Mouse (Mus musculus) heart, embryonic 11.5 days (tissue): Measurements from ENCODE around the gene Tsen54. TPM values are rescaled to one million over a fixed set of nuclear protein-coding genes. Genes with fewer than 3 reads are reported as not detected.

Source experiments
- ATAC-seq: fragments of 200-750 bp; cut with Nextera tagmentation; replicated peaks from 2 replicates; pipeline ENCODE4 v1.8.0; 2017; ENCODE audit warnings: moderate library complexity; ENCODE audit not compliant: insufficient number of reproducible peaks, low FRiP score, low TSS enrichment
- H3K27ac ChIP-seq: fragments of 300-500 bp; sonication (generic); 2 replicates; pipeline ENCODE4 v1.5.1; 2014; ENCODE audit warnings: mild to moderate bottlenecking, low read depth, low read length
- H3K27me3 ChIP-seq: fragments of 300-500 bp; sonication (generic); 2 replicates; pipeline ENCODE4 v1.6.1; 2014; ENCODE audit warnings: mild to moderate bottlenecking, low read length, mixed read lengths; ENCODE audit not compliant: control insufficient read depth, insufficient read depth
- H3K36me3 ChIP-seq: fragments of 300-500 bp; sonication (generic); 2 replicates; pipeline ENCODE4 v1.6.1; 2014; ENCODE audit warnings: mild to moderate bottlenecking, low read length, moderate library complexity, mixed read lengths; ENCODE audit not compliant: control insufficient read depth, insufficient read depth
- H3K4me1 ChIP-seq: fragments of 300-500 bp; sonication (generic); 2 replicates; pipeline ENCODE4 v1.6.1; 2014; ENCODE audit warnings: low read length; ENCODE audit not compliant: control insufficient read depth, insufficient read depth
- H3K4me2 ChIP-seq: fragments of 300-500 bp; sonication (generic); 2 replicates; pipeline ENCODE4 v1.6.1; 2014; ENCODE audit warnings: mild to moderate bottlenecking, moderate library complexity
- H3K4me3 ChIP-seq: fragments of 300-500 bp; sonication (generic); 2 replicates; pipeline ENCODE4 v1.5.1; 2014; ENCODE audit warnings: low read depth, low read length
- H3K9ac ChIP-seq: fragments of 300-500 bp; sonication (generic); 2 replicates; pipeline ENCODE4 v1.6.1; 2014; ENCODE audit warnings: mild to moderate bottlenecking, low read depth, low read length, moderate library complexity
- H3K9me3 ChIP-seq: fragments of 300-500 bp; sonication (generic); replicated peaks from 2 replicates; pipeline ENCODE4 v1.6.1; 2016; ENCODE audit warnings: low read length; ENCODE audit not compliant: control insufficient read depth
- WGBS: fragments of 180-500 bp; shearing (Covaris S2); extraction: QIAGEN DNeasy Blood & Tissue Kit; methylation state at CpG from one replicate; pipeline ENCODE4 v1.1.7; 2014; ENCODE audit not compliant: insufficient replicate concordance; 5-methylcytosine and 5-hydroxymethylcytosine counted together
- polyA plus RNA-seq: library from polyadenylated mRNA; unstranded; fragments of >200 nt; fragmentation: Nextera tagmentation; extraction: Ambion mirVana; gene quantifications from 2 replicates; pipeline ENCODE4 v1.2.1, GENCODE M21; 2014

Tsen54 gene
- polyA plus RNA-seq, 1 experiment from 2014 or later: 20.8 TPM

DNA sequence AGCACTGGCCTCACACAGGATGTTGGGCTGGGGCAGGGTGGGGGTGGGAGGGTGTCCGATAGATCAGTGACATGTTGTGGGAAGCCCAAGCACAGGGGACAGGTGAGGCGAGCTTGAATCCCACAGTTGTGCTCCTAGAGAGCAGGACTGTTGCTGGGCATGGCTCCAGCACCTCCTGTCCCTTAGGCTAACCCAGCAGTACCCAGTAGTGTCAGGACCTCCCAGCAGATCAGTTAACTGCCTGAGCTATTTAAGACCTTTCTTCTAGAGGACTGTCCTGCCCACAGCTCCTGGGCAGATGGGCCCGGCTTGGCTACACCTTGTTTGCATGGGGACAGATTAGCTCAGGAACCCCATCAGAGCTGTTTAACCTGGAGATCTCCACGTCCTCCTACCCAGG, 14.5 kb downstream of the Tsen54 start:
- no peaks in the 10 kb centered on the region for H3K9me3 ChIP-seq
- H3K4me1 ChIP-seq: peaks cover 78% of the 10 kb centered on the region
- peak overlapping the region; percentile 62; the same call in 1 of the 2 replicates for H3K27ac ChIP-seq
- H3K4me2 ChIP-seq: no peak overlapping the region; the same call in 1 of the 2 replicates
- no peaks in the 10 kb centered on the region for H3K36me3 ChIP-seq
- H3K9ac ChIP-seq: no peak overlapping the region
- ATAC-seq: no peak
- 32% methylated on average over 4 of the region's 4 CpGs for WGBS
- H3K4me3 ChIP-seq: no peak overlapping the region
- no peaks in the 10 kb centered on the region for H3K27me3 ChIP-seq

DNA sequence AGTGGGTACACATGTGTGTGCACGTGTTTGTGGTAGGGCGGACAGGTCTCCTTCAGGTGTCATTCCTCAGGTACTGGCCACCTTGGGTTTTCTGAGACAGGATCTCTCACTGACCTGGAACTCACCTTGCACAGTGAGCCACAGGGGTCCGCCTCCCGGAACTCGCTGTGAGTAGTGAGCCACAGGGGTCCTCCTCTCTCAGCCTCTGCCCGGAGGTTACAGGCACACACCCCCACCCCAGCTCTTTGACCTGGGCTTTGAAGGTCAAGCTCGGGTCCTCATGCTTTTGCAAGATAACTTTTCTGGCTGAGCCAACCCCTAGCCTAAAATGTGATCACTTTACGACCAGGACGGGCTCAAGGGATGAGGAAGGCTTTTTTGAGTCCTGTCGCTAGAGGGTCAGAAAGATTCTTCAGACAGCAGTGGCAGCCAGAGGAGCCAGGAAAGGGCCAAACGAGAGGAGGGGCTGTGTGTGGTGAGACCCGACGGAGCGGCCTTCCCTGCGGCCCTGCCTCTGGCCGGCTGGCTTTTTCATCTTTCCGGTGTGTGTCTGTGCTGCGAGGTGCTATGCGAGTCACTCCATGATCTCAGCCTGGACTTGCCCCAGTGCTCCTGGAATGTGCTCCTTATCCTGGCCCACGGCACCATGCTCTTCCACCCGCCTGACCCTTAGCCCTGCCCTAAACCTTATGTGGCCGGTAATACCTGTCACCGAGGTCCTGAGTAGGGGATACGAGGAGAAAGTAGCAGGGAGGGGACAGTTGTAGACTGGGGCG, 16.2 kb downstream of the Tsen54 start:
- no peaks in the 10 kb centered on the region for H3K9me3 ChIP-seq
- peak overlapping the region; percentile 52; the same call in 1 of the 2 replicates for H3K9ac ChIP-seq
- ATAC-seq: peak; percentile 12; the same call in 1 of the 2 replicates
- no peaks in the 10 kb centered on the region for H3K27me3 ChIP-seq
- H3K4me1 ChIP-seq: peaks cover 77% of the 10 kb centered on the region
- H3K4me3 ChIP-seq: no peak overlapping the region; the same call in 1 of the 2 replicates
- peak overlapping the region; percentile 54 for H3K4me2 ChIP-seq
- H3K36me3 ChIP-seq: no peaks in the 10 kb centered on the region
- peak overlapping the region; percentile 94 for H3K27ac ChIP-seq
- WGBS: 12% methylated on average over 25 of the region's 25 CpGs

DNA sequence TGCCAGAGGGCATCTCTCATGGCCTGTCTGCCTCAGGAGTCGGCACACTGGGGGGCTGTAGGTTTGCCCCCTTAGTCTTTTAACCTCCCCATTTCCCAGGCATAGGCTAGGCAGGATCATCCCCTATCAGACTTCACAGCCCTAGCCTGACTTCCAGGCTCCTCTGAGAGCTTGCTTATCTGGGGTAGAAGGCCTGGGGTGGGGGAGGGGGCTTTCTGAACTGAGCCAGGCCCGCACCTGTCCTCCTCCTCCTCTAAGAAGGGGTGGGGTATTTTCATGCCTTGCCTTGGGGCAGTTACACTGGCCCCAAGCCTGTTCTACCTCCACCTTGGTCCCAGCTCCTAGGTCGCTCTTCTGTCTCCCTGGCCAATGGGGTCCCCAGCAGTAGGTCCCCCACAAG, 17.0 kb downstream of the Tsen54 start:
- Histone ChIP-seq H3K4me1 (peaks cover 80% of the 10 kb centered on the region), H3K36me3 (no peaks in the 10 kb centered on the region)

DNA sequence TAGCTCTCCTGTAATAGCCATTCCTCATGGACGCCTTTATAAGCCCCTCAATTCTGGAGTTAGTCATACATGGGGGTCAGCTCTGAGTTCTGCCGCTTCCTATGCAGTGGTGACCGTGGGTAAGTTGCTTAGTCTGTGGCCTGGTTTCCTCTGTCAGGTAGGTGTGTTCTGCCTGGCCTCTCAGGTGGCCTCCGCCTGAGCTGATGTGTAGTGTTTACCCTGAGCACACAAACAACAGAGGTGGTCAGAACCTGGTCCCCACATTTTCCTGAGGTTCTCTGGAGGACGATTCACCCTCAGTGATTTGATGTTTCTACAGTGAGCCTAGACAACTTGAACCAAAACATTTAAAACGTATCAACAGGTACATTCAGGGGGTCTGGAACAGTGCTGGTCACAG, 17.5 kb downstream of the Tsen54 start:
- Histone ChIP-seq H3K27me3 (no peaks in the 10 kb centered on the region), H3K9ac (peak overlapping the region; percentile 58; the same call in 1 of the 2 replicates), H3K27ac (peak overlapping the region; percentile 94), H3K4me3 (no peak overlapping the region), H3K9me3 (no peaks in the 10 kb centered on the region), H3K36me3 (no peaks in the 10 kb centered on the region), H3K4me1 (peaks cover 81% of the 10 kb centered on the region), H3K4me2 (peak overlapping the region; percentile 54)
- 53% methylated on average over 6 of the region's 6 CpGs for WGBS
- ATAC-seq: no peak

More for the DNA sequence above, 17.0 kb downstream of the Tsen54 start:
- no peak overlapping the region for H3K4me3 ChIP-seq
- H3K4me2 ChIP-seq: peak overlapping the region; percentile 54
- ATAC-seq: peak; percentile 22; the same call in 1 of the 2 replicates
- peak overlapping the region; percentile 58 for H3K9ac ChIP-seq
- peak overlapping the region; percentile 94 for H3K27ac ChIP-seq
- no peaks in the 10 kb centered on the region for H3K27me3 ChIP-seq
- no peaks in the 10 kb centered on the region for H3K9me3 ChIP-seq
- 22% methylated on average over 3 of the region's 3 CpGs for WGBS

DNA sequence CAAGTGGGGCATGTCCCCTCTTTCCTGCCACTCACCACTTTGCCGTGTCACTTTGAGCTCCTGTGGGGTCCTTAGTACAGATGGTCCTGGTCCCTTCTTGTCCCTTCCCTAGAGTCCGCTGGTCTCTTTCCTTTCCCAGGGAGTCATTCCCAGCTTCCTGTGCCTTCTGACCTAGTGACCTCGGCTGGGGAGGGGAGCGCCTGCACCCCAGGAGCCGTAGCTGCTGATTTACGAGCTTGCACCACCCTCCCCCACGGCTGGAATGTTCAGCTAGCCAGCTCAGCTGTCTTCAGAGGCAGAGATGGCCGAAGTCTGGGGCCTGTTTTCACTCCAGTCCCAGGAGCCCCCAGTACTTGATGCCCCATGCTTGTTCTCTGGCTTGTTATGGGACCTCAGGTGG, 18.0 kb downstream of the Tsen54 start:
- 3% methylated on average over 8 of the region's 8 CpGs for whole genome bisulfite sequencing
- peak overlapping the region; percentile 94 for H3K27ac ChIP-seq
- H3K9me3 ChIP-seq: no peaks in the 10 kb centered on the region
- H3K27me3 ChIP-seq: no peaks in the 10 kb centered on the region
- no peak for ATAC-seq
- peaks cover 78% of the 10 kb centered on the region for H3K4me1 ChIP-seq
- H3K4me3 ChIP-seq: 0 out of 2 replicates have a peak overlapping the region, but pooled peaks have one; percentile 5
- peak overlapping the region; percentile 49; the same call in 1 of the 2 replicates for H3K9ac ChIP-seq
- H3K4me2 ChIP-seq: peak overlapping the region; percentile 51
- no peaks in the 10 kb centered on the region for H3K36me3 ChIP-seq

DNA sequence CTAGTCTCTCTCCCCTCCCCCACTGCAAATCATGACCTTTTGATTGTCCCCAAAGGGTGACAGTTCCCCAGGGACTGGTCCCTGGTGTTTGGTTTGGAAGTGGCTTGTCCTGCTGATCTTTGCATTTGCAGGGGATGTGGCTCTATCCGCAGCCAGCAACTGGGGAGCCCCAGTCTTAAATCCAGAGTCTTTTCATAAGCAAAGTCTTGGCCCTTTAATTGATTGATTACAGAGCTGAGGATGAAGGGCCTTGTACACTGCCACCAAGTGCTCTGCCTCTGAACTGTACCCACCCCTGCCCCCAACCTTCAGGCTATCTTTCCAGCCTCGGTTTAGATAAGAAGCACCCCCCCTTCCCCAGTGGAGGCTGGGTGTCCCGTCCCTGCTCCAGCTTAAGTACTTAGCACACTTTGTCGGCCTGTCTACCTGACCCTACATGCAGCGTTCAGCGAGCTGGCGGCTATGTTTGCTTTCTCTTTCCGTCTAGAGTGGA, 18.5 kb downstream of the Tsen54 start:
- peak overlapping the region; percentile 51 for H3K4me2 ChIP-seq
- no peaks in the 10 kb centered on the region for H3K36me3 ChIP-seq
- no peak overlapping the region; the same call in 1 of the 2 replicates for H3K4me3 ChIP-seq
- 7% methylated on average over 8 of the region's 8 CpGs for WGBS
- no peak for ATAC-seq
- H3K9ac ChIP-seq: peak overlapping the region; percentile 48; the same call in 1 of the 2 replicates
- H3K9me3 ChIP-seq: no peaks in the 10 kb centered on the region
- H3K27me3 ChIP-seq: no peaks in the 10 kb centered on the region
- H3K27ac ChIP-seq: peak overlapping the region; percentile 94
- peaks cover 79% of the 10 kb centered on the region for H3K4me1 ChIP-seq

DNA sequence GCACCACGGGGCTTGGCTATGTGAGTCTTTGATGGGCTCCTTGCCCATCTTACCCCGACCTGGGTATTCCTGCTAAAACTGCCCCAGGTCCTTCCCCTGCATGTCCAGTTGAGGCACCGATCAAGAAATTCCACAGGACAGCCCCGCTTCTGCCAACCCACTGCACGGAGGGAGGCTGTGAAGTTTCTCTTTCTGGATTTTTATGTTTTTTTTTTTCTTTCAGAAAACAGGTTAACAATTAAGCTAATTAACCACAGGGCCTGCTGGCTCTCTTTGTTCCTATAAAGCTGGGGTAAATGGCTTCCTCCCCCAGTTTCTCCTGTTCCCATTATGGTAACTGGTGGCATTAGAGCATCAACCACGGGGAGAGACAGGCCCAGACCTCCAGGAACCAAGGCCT, 19.5 kb downstream of the Tsen54 start:
- H3K9ac ChIP-seq: 0 out of 2 replicates have a peak overlapping the region, but pooled peaks have one; percentile 48
- H3K4me3 ChIP-seq: no peak overlapping the region
- peaks cover 80% of the 10 kb centered on the region for H3K4me1 ChIP-seq
- no peak overlapping the region for H3K4me2 ChIP-seq
- no peaks in the 10 kb centered on the region for H3K27me3 ChIP-seq
- H3K36me3 ChIP-seq: no peaks in the 10 kb centered on the region
- ATAC-seq: no peak
- WGBS: 79% methylated on average over 6 of the region's 6 CpGs
- H3K27ac ChIP-seq: peak overlapping the region; percentile 94
- no peaks in the 10 kb centered on the region for H3K9me3 ChIP-seq

DNA sequence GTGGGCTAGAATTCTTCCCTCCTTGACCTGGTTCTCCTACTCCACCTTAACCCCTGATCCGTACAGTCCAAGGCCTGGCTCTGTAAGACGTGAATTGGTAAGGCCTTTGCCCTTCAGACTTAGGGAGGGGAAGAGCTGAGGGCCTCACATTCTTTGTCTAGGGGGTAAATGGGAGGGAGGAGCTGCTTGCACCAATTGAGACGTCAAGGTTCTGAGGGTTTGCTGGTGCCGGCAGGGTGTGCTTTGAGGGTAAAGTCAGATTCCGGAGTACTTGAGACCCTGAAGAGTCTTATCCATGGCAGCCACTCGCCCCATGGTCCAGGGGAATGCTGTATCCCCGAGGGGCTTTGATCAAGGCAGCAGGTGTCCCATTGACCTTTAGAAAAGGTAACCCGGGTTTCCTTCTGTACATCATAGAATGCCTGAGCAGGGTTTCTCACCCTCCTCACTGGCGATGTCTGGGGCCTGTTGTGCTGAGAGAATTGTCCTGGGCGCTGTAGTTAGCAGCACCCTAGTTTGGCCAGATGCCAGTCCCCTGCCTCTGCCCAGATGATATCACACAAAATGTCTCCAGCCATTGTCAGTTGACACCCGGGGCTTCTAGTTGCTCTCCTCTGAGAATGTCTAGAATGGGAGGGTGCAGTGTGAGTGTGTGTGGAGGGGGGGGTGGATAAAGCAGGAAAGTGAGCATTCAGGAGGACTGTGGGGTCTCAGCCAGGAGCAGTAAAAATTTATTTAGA, 22.3 kb downstream of the Tsen54 start:
- WGBS: 45% methylated on average over 11 of the region's 11 CpGs
- Histone ChIP-seq H3K9ac (no peak overlapping the region), H3K9me3 (no peaks in the 10 kb centered on the region), H3K4me3 (no peak overlapping the region), H3K4me2 (no peak overlapping the region), H3K4me1 (peaks cover 75% of the 10 kb centered on the region), H3K27ac (peak overlapping the region; percentile 59), H3K36me3 (no peaks in the 10 kb centered on the region), H3K27me3 (no peaks in the 10 kb centered on the region)
- ATAC-seq: no peak
